Mouse (Mus musculus): ENCODE measurements around the gene Cib1.

DNA sequence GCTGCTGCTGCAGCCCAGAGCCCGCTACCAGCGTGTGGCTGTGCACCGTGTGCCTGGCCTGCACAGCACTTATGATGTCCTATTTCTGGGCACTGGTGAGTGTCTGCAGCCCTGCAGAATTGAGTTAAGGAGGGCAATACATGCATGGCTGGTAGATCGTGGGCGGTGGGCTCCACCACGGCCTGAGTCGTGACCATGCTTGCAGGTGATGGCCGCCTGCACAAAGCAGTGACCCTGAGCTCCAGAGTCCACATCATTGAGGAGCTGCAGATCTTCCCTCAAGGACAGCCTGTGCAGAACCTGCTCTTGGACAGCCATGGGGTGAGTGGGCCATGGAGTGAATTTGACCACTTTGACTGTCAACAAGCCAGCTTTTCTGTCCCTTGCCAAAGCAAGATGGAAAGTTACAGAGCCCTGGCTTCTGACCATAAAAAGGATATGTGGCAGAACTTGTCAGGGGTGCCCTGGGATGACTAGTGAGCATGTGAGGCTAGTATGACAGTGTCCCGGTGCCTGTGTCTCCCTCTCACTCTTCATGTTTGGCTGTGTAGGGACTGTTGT is 12.3 kb downstream of the Cib1 start:
- TF ChIP-seq CTCF (IDR thresholded peaks at IDR 0.05 in 2 of 3, conservative IDR thresholded peaks at IDR 0.05 in 1 of 3; ENCODE audit: control insufficient read depth in 1 of 3, insufficient read depth in 1 of 3, low read depth in 2 of 3, low read length in 3 of 3, poor library complexity in 1 of 3, severe bottlenecking in 1 of 3) (no peak), POLR2A (IDR thresholded peaks at IDR 0.05; ENCODE audit: control insufficient read depth in 1 of 2, insufficient read depth in 1 of 2, low read depth in 1 of 2, low read length in 2 of 2, poor library complexity in 1 of 2) (no peak), TCF12 (IDR thresholded peaks at IDR 0.05; ENCODE audit: low read depth, low read length) (no peak), GABPA (IDR thresholded peaks at IDR 0.05; ENCODE audit: low read depth, low read length) (no peak), TBP (IDR thresholded peaks at IDR 0.05; ENCODE audit: low read depth, low read length) (no peak), GATA1 (IDR thresholded peaks at IDR 0.05; ENCODE audit: low read depth, low read length) (no peak), RCOR1 (IDR thresholded peaks at IDR 0.05; ENCODE audit: low read depth, low read length) (no peak), ZMIZ1 (IDR thresholded peaks at IDR 0.05; ENCODE audit: low read depth, low read length) (no peak), HCFC1 (IDR thresholded peaks at IDR 0.05; ENCODE audit: low read depth, low read length) (no peak), CHD1 (IDR thresholded peaks at IDR 0.05; ENCODE audit: low read depth, low read length) (no peak), POLR2AphosphoS5 (IDR thresholded peaks at IDR 0.05; ENCODE audit: borderline replicate concordance, low read depth, low read length) (no peak), JUND (IDR thresholded peaks at IDR 0.05; ENCODE audit: low read depth, low read length) (no peak), EP300 (IDR thresholded peaks at IDR 0.05; ENCODE audit: low read depth in 1 of 2, low read length in 2 of 2) (no peak), MYB (IDR thresholded peaks at IDR 0.05; ENCODE audit: low read depth, low read length) (no peak)
